Mouse (Mus musculus) bone marrow, adult 2 months (tissue): ENCODE results near the gene Lrp10. TPM values are rescaled to one million over a fixed set of nuclear protein-coding genes. Genes with fewer than 3 reads are reported as not detected.

ENCODE experiments used
- H3K27ac ChIP-seq: fragments of 200-500 bp; 2 replicates; pipeline ENCODE4 v1.5.1; 2012; ENCODE audit warnings: low read depth, mild to moderate bottlenecking, control low read depth, inconsistent platforms, low read length; ENCODE audit not compliant: control insufficient read depth, poor library complexity, insufficient read depth
- H3K4me1 ChIP-seq: fragments of 200-500 bp; 2 replicates; pipeline ENCODE4 v1.6.1; 2011; ENCODE audit warnings: low read length; ENCODE audit not compliant: control insufficient read depth, insufficient read depth
- H3K4me3 ChIP-seq: fragments of 200-500 bp; replicated peaks from 2 replicates; pipeline ENCODE3; 2011; ENCODE audit warnings: mild to moderate bottlenecking, low read depth, low read length, control low read depth; ENCODE audit not compliant: control insufficient read depth
- CTCF ChIP-seq: fragments of 200-500 bp; IDR thresholded peaks from 2 replicates; pipeline ENCODE4 v1.5.1; 2011; ENCODE audit warnings: low read length, control low read depth; ENCODE audit not compliant: control insufficient read depth, insufficient read depth
- POLR2A ChIP-seq: fragments of 200-500 bp; IDR thresholded peaks from 2 replicates; pipeline ENCODE4 v1.6.1; 2011; ENCODE audit warnings: low read depth, mild to moderate bottlenecking, control low read depth, low read length, borderline replicate concordance; ENCODE audit not compliant: control insufficient read depth
- WGBS: fragments of 180-500 bp; shearing (Covaris S2); methylation state at CpG from one replicate; pipeline ENCODE4 v1.1.7; 2018; 5-methylcytosine and 5-hydroxymethylcytosine counted together
- polyA plus RNA-seq: library from polyadenylated mRNA; stranded (reverse); fragments of >200 nt; gene quantifications from 2 replicates; pipeline ENCODE4 v1.2.4, GENCODE M21; 2011; ENCODE audit warnings: low replicate concordance; ENCODE audit not compliant: missing spikeins, insufficient read depth, insufficient read length

Gene Lrp10
- 21.5 and 29.0 TPM in 2 replicates for polyA plus RNA-seq

GRCm38 (mm10) chr14:54463959-54464292 is at the start of gene Lrp10:
Lrp10 (plus strand) TSS chr14:54464137.
- Histone ChIP-seq H3K4me3 (peak within 1 kb of the TSS; percentile 75), H3K27ac (peak within 1 kb of the TSS; percentile 96), H3K4me1 (peaks cover 1% of the 10 kb centered on the region; the same call in 1 of the 2 replicates)
- whole genome bisulfite sequencing, result under 1% methylated on average over 35 of the region's 35 CpGs
- TF ChIP-seq POLR2A (peak; percentile 64; the same call in 1 of the 2 replicates), CTCF (no peak)

DNA sequence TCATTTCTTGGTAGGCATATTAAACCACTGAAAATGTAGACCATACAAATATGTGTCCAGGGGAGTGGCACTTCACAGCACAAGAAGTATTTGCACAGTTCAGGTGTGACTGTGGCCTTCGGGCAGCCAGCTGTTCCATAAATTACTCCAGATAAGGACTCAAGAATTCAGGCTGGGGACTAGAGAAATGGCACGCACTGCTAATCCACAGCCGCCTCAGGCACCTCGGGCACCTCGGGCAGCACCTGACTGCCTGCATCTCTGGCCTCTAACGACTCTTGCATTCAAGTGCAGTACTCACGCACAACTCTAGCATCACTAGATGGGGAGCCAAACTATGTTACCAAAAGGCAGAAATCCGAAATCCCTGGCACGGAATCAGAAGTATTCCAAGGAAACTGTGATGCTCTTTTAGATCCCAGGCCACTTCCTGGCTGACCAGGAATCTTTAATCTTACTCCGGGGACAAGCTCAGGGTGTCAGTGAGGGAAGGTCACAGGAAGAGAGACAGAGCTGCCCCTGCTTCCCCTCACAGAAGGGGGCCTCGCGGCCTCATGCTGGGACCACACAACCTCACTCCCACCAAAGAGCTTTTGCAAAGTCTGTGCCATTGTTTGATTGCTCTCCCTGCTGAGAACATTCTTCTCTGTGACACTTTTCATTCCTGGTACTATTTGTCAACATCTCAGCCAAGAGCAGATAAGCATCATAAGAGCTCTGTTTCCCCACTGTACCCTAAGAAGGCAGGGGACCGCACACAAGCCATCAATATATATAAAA is 48.5 kb upstream of the Lrp10 start:
- 80% methylated on average over 13 of the region's 13 CpGs for WGBS
- Histone ChIP-seq H3K4me1 (peaks cover 4% of the 10 kb centered on the region; the same call in 1 of the 2 replicates), H3K4me3 (no peak overlapping the region), H3K27ac (no peak overlapping the region)
- no peak for TF ChIP-seq POLR2A
- TF ChIP-seq CTCF, result no peak

DNA sequence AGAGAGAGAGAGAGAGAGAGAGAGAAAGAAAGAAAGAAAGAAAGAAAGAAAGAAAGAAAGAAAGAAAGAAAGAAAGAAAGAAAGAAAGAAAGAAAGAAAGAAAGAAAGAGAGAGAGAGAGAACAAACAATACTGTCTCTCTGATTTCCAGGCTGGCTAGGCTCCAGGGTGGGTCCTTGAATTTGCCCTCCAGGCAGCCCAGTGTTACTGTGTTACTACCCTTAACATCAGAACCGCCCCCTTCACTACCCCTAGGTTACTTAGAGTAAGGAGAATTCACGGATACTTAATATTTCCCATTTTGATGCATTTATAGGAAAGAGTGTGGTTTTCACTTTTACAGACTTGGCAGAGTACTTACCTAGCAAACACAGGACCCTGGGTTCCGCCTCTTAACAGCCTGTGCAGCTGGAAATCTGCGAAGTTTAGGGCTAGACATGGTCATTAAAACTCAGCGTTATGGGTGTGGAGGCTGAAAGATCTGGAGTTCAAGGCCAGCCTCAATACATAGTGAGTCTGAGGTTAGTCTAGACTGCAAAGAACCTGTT is 47.6 kb upstream of the Lrp10 start:
- WGBS, result 78% methylated on average over 5 of the region's 5 CpGs
- TF ChIP-seq POLR2A (no peak), CTCF (no peak)
- Histone ChIP-seq H3K4me3 (no peak overlapping the region), H3K4me1 (peaks cover 4% of the 10 kb centered on the region; the same call in 1 of the 2 replicates), H3K27ac (no peak overlapping the region)

- Histone ChIP-seq H3K4me3 (no peak overlapping the region), H3K4me1 (peaks cover 4% of the 10 kb centered on the region; the same call in 1 of the 2 replicates), H3K27ac (no peak overlapping the region)
- 83% methylated on average over 4 of the region's 4 CpGs for WGBS
- TF ChIP-seq POLR2A (no peak), CTCF (no peak)
Measured at GRCm38 (mm10) chr14:54416830-54417229, 47.1 kb upstream of the Lrp10 start.

GRCm38 (mm10) chr14:54417623-54418081 is 46.3 kb upstream of the Lrp10 start, which contains the start of gene Slc7a7:
Slc7a7 (minus strand) TSS chr14:54417780.
- Histone ChIP-seq H3K4me1 (peaks cover 2% of the 10 kb centered on the region; the same call in 1 of the 2 replicates), H3K4me3 (peak within 1 kb of the TSS; percentile 33)

GRCm38 (mm10) chr14:54421014-54421413 is 42.9 kb upstream of the Lrp10 start:
- no peak for TF ChIP-seq POLR2A
- TF ChIP-seq CTCF, result no peak
- Histone ChIP-seq H3K27ac (no peak overlapping the region), H3K4me1 (peaks cover 1% of the 10 kb centered on the region; the same call in 1 of the 2 replicates), H3K4me3 (no peak overlapping the region)
- 81% methylated on average over 2 of the region's 2 CpGs for WGBS

More at GRCm38 (mm10) chr14:54417623-54418081, 46.3 kb upstream of the Lrp10 start, which contains the start of gene Slc7a7:
- TF ChIP-seq POLR2A (no peak), CTCF (peak; percentile 36; the same call in 1 of the 2 replicates)
- 0 out of 2 replicates have a peak within 1 kb of the TSS, but pooled peaks have one; percentile 3 for H3K27ac ChIP-seq
- 36% methylated on average over 19 of the region's 19 CpGs for WGBS

DNA sequence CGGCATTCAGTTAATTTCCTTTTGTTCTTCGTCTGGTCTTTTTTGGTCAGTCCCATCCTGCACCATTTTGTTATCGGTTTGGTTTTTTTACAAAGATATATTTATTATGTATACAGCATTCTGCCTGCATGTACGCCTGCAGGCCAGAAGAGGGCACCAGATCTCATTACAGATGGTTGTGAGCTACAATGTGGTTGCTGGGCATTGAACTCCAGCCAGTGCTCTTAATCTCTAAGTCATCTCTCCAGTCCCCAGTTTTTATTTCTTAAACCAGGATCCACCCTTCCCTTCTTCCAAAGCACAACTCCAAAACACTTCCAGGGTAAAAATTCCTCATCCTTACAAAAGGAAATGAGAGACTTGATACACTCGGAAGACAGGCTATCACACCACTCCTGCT is 40.5 kb upstream of the Lrp10 start:
- no peak overlapping the region for H3K27ac ChIP-seq
- peaks cover 1% of the 10 kb centered on the region; the same call in 1 of the 2 replicates for H3K4me1 ChIP-seq
- H3K4me3 ChIP-seq, result no peak overlapping the region
- WGBS, result 49% methylated on average over 5 of the region's 5 CpGs
- peak; percentile 79 for TF ChIP-seq CTCF
- no peak for TF ChIP-seq POLR2A

DNA sequence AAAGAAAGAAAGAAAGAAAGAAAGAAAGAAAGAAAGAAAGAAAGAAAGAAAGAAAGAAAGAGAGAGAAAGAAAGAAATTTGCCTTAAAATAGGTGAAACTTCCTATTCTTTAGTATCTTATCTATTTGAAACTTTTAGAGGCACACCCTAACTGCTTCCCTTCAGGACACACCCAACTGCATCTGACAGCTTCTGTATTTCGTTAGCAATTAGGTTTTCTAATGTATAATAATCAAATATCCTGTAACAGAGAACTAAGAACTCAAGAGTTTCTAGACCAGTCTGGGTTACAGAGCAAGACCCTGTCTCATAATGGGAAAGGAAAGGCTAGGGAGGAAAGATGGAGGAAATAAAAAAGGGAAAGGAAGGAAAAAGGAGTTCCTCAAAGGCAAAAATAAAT is 39.3 kb upstream of the Lrp10 start:
- Histone ChIP-seq H3K4me1 (peaks cover 1% of the 10 kb centered on the region; the same call in 1 of the 2 replicates), H3K4me3 (no peak overlapping the region), H3K27ac (no peak overlapping the region)
- 37% methylated on average over 1 of the region's 1 CpGs for WGBS
- TF ChIP-seq POLR2A (no peak), CTCF (no peak)

DNA sequence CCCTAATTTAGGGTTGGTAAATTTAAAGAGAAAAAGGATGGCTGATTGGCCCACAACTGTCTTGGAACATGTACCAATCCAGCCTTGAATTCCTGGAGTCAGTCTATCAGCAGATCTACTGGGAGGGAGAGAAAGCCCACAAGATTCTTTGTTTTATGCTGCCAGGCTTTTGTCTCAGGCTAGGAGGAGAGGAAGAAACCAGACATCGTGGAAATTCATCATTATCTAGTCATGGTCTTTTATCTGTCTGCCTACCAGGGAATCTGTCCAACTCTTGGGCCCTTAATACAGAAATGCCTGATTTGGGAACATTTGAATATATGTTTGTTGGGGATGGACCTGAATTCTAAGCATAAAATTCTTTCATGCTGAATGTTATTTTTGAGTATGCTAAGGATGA is 38.4 kb upstream of the Lrp10 start:
- Histone ChIP-seq H3K4me3 (no peak overlapping the region), H3K4me1 (peaks cover 1% of the 10 kb centered on the region; the same call in 1 of the 2 replicates), H3K27ac (no peak overlapping the region)
- TF ChIP-seq CTCF, result no peak
- no peak for TF ChIP-seq POLR2A
- WGBS, result 50% methylated on average over 1 of the region's 1 CpGs
